Mouse (Mus musculus) liver, postnatal 0 days (tissue): Measurements from ENCODE around the gene Exo5. TPM values are rescaled to one million over a fixed set of nuclear protein-coding genes. Genes with fewer than 3 reads are reported as not detected.

Source experiments
- ATAC-seq: fragments of 200-750 bp; cut with Nextera tagmentation; 2 replicates; pipeline ENCODE4 v1.8.0; 2017; ENCODE audit warnings: mild to moderate bottlenecking, moderate library complexity
- DNase-seq: peaks from one replicate; pipeline ENCODE4 v3.0.0-alpha.2; 2016
- H3K27ac ChIP-seq: fragments of 300-500 bp; sonication (generic); 2 replicates; pipeline ENCODE4 v1.5.1; 2014; ENCODE audit warnings: antibody characterized with exemption, moderate library complexity, mild to moderate bottlenecking, low read depth
- H3K27me3 ChIP-seq: fragments of 300-500 bp; sonication (generic); 2 replicates; pipeline ENCODE4 v1.6.1; 2014; ENCODE audit warnings: low read length, control low read depth, mixed read lengths; ENCODE audit not compliant: insufficient read depth
- H3K36me3 ChIP-seq: fragments of 300-500 bp; sonication (generic); replicated peaks from 2 replicates; pipeline ENCODE4 v1.6.1; 2014; ENCODE audit warnings: mild to moderate bottlenecking, control low read depth, low read length, moderate library complexity, mixed read lengths; ENCODE audit not compliant: insufficient read depth
- H3K4me1 ChIP-seq: fragments of 300-500 bp; sonication (generic); 2 replicates; pipeline ENCODE4 v1.6.1; 2014; ENCODE audit warnings: antibody characterized with exemption, mild to moderate bottlenecking, control low read depth; ENCODE audit not compliant: insufficient read depth
- H3K4me2 ChIP-seq: fragments of 300-500 bp; sonication (generic); 2 replicates; pipeline ENCODE4 v1.6.1; 2014; ENCODE audit warnings: low read depth, mild to moderate bottlenecking, low read length, moderate library complexity, mixed read lengths
- H3K4me3 ChIP-seq: fragments of 300-500 bp; sonication (generic); 2 replicates; pipeline ENCODE4 v1.5.1; 2014; ENCODE audit warnings: low read depth, low read length
- H3K9ac ChIP-seq: fragments of 300-500 bp; sonication (generic); replicated peaks from 2 replicates; pipeline ENCODE4 v1.6.1; 2014; ENCODE audit warnings: mild to moderate bottlenecking, moderate library complexity
- H3K9me3 ChIP-seq: fragments of 300-500 bp; sonication (generic); 2 replicates; pipeline ENCODE4 v1.6.1; 2016; ENCODE audit warnings: mild to moderate bottlenecking, control low read depth, low read length, mixed read lengths
- CTCF ChIP-seq: sonication (generic); IDR thresholded peaks from 2 replicates; pipeline ENCODE4 v1.5.1; 2016; ENCODE audit warnings: antibody characterized with exemption, low read depth
- EP300 ChIP-seq: IDR thresholded peaks from 2 replicates; pipeline ENCODE4 v1.6.1; 2016; ENCODE audit warnings: antibody characterized with exemption, low read depth, mild to moderate bottlenecking
- WGBS: fragments of 180-500 bp; shearing (Covaris S2); extraction: QIAGEN DNeasy Blood & Tissue Kit; methylation state at CpG from one replicate; pipeline ENCODE4 v1.1.7; 2014; ENCODE audit not compliant: insufficient replicate concordance; 5-methylcytosine and 5-hydroxymethylcytosine counted together
- polyA plus RNA-seq: library from polyadenylated mRNA; unstranded; fragments of >200 nt; fragmentation: Nextera tagmentation; extraction: Ambion mirVana; gene quantifications from 2 replicates; pipeline ENCODE4 v1.2.1, GENCODE M21; 2015

Gene Exo5
- polyA plus RNA-seq, 1 experiment from 2014 or later, result 3.7 TPM

DNA sequence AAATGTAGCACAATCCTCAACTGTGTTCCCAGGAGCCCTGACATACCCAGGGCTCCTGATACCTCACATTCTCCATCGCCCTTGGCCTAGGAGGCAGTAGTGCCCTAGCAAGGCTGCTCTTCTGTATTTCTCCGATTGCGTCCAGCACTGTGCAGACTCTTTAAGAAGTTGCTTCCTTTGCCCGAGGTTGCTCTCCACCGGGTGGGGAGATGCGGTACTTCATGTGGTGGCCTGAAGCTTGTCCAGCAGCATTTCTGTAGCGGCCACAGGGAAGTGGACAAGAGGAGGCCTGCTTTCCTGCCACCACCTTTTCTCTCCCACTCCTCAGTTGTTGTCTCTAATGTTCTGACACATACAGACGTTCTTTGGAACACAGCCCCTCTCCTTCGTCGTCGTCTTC lies 30.2 kb downstream of the Exo5 start:
- no peaks in the 10 kb centered on the region for H3K9me3 ChIP-seq
- 77% methylated on average over 11 of the region's 11 CpGs for WGBS
- H3K36me3 ChIP-seq, result no peaks in the 10 kb centered on the region
- TF ChIP-seq CTCF, result no peak
- TF ChIP-seq EP300, result no peak
- no peak overlapping the region for H3K4me2 ChIP-seq
- H3K4me3 ChIP-seq, result no peak overlapping the region
- no peak for DNase-seq
- H3K27me3 ChIP-seq, result 0 out of 2 replicates have a peak, but pooled peaks cover 5% of the 10 kb centered on the region
- no peak overlapping the region for H3K9ac ChIP-seq
- ATAC-seq, result no peak
- H3K4me1 ChIP-seq, result no peaks in the 10 kb centered on the region
- no peak overlapping the region for H3K27ac ChIP-seq

DNA sequence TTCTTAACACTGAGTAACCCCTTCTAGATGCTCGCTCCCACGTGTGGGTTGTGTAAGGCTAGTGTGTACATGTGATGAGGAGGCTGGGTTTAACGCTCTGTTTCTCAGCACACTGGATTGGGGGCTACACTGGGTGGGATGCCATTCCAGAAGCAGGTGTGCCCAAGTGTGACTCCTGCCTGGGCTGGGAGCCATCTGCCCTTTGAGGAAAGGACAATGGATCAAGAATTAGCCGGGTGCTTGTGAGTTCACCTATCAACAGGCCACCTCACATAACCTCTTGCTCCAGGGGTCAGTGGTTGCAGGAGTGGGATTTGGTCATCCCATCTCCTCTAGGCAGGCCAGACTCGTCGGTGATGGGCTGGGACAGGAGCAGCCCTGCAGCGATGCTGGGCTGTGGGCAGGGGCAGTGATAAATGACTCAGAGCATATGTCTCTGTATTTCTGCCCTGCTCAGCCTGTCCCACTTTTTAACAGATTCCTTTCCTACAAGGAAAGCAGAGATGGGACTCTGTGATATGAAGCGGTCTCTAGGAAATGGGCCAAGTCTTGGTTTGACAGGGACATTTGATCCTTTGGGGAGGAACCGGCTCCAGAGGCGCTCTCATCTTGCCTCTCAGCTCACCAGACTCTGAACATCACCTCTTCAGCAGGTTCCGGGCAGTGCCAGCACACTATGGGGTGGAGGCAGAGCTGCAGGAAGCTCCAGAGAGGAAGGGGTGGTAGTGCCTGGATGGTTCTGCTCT lies 31.0 kb downstream of the Exo5 start:
- Histone ChIP-seq H3K27me3 (0 out of 2 replicates have a peak, but pooled peaks cover 5% of the 10 kb centered on the region), H3K4me2 (no peak overlapping the region), H3K9ac (no peak overlapping the region), H3K27ac (no peak overlapping the region), H3K9me3 (no peaks in the 10 kb centered on the region), H3K36me3 (no peaks in the 10 kb centered on the region), H3K4me1 (no peaks in the 10 kb centered on the region), H3K4me3 (no peak overlapping the region)
- DNase-seq (no peak), ATAC-seq (no peak)
- 66% methylated on average over 11 of the region's 11 CpGs for WGBS
- no peak for TF ChIP-seq CTCF
- no peak for TF ChIP-seq EP300

DNA sequence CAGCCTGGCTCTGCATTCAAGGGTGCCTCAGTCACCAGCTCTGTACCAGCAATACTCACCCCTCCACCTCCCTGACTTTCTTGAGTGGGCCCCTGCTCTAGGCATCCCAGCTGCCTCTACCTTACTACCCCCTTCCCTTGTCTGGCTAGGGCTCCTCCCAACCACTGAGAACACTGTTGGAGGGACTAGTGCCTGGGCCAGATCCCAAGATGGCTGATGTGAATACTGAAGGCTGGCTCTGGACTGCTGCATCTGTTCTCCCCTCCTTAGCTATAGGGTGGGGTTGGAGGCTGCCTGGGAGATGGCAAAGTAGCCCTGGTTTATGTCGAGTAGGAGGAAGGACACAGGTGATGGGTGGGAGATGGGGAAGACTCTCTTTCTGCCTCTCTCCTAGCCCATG lies 32.3 kb downstream of the Exo5 start:
- 67% methylated on average over 1 of the region's 1 CpGs for WGBS
- DNase-seq, result no peak
- no peaks in the 10 kb centered on the region for H3K4me1 ChIP-seq

DNA sequence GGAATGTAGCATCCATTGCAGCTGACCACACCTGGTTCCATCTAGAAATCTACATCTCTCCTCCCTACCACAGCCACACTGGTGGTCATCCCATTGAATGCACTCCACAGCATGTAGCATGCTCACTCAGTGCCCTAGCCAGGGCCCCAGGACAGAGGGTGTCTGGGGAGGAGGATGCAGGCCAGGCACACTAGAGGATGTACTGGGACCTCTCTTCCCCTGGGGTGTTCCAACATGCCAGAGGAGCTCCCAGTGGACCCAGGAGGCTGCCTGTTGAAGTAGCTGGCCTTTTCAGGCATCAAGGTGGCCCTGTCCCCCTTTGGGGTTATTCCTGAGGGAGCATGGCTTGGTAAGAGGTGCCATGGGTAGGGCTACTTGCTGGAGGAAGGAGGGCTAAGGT lies 32.9 kb downstream of the Exo5 start:
- no peak overlapping the region for H3K4me2 ChIP-seq
- H3K4me1 ChIP-seq, result no peaks in the 10 kb centered on the region
- DNase-seq (no peak), ATAC-seq (no peak)
- H3K9me3 ChIP-seq, result no peaks in the 10 kb centered on the region
- 0 out of 2 replicates have a peak, but pooled peaks cover 5% of the 10 kb centered on the region for H3K27me3 ChIP-seq
- TF ChIP-seq EP300 (no peak), CTCF (no peak)
- H3K36me3 ChIP-seq, result no peaks in the 10 kb centered on the region
- no peak overlapping the region for H3K9ac ChIP-seq
- no peak overlapping the region for H3K4me3 ChIP-seq
- H3K27ac ChIP-seq, result no peak overlapping the region

More for the DNA sequence above, 32.3 kb downstream of the Exo5 start:
- Histone ChIP-seq H3K4me3 (no peak overlapping the region), H3K9me3 (no peaks in the 10 kb centered on the region), H3K27me3 (0 out of 2 replicates have a peak, but pooled peaks cover 5% of the 10 kb centered on the region), H3K4me2 (no peak overlapping the region), H3K9ac (no peak overlapping the region), H3K27ac (no peak overlapping the region), H3K36me3 (no peaks in the 10 kb centered on the region)
- no peak for ATAC-seq
- TF ChIP-seq CTCF, result no peak
- no peak for TF ChIP-seq EP300

DNA sequence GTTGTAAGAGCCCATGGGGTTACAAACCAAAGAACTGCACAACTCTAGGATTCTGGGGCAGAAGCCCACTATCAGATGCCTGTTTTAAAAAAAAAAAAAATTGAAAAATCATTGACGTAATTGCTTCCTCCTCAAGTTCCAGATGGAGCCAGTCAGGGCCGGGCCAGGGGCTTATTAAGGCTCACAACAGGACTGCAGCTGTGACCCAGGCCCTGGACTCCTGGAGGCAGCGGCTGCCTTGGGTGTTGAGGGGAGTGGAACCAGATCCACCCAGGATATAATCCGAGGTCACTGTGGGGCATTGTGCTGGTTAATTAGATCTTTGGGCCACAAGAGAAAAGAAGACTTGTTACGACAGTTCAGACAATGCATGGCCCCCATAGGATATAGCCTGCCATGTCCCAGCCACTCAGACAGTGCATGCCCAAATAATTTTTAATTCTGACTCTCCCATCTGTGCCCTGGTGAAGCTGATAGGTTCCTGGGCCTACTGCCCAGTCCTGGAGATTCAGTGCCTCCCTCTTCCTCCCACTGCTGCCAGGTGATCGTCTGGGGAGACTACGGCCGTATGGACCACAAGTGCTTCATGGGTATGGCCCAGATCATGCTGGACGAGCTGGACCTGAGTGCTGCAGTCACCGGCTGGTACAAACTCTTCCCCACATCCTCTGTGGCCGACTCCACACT lies 33.9 kb downstream of the Exo5 start:
- TF ChIP-seq EP300 (no peak), CTCF (no peak)
- Histone ChIP-seq H3K27ac (no peak overlapping the region), H3K9ac (no peak overlapping the region), H3K9me3 (no peaks in the 10 kb centered on the region), H3K27me3 (0 out of 2 replicates have a peak, but pooled peaks cover 5% of the 10 kb centered on the region), H3K4me2 (no peak overlapping the region), H3K4me3 (no peak overlapping the region), H3K4me1 (peaks cover under 1% of the 10 kb centered on the region; the same call in 1 of the 2 replicates), H3K36me3 (no peaks in the 10 kb centered on the region)
- 69% methylated on average over 11 of the region's 11 CpGs for WGBS
- DNase-seq (no peak), ATAC-seq (no peak)

DNA sequence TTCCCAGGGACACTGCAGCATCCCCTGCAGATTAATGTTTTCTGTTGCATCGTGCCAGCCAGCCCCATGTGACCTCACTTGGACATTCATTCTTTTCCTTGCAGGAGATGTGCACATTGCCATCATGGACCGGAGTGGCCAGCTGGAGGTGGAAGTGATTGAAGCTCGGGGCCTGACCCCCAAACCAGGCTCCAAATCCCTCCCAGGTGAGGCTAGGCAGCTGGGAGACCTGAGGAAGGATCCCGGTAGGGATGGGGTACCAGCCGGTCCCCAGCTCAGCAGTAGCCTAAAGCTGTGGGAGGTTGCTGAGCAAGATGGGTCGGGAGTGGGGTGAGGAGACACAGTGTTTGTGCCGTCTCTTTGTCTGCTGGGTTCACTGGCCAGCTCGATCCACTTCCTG lies 35.9 kb downstream of the Exo5 start:
- Histone ChIP-seq H3K27me3 (0 out of 2 replicates have a peak, but pooled peaks cover 5% of the 10 kb centered on the region), H3K4me3 (no peak overlapping the region), H3K36me3 (no peaks in the 10 kb centered on the region), H3K9ac (no peak overlapping the region), H3K27ac (no peak overlapping the region), H3K4me2 (no peak overlapping the region), H3K4me1 (peaks cover 9% of the 10 kb centered on the region), H3K9me3 (no peaks in the 10 kb centered on the region)
- TF ChIP-seq EP300, result no peak
- no peak for TF ChIP-seq CTCF
- ATAC-seq (no peak), DNase-seq (no peak)
- 67% methylated on average over 8 of the region's 8 CpGs for WGBS
